Mouse (Mus musculus): Measurements from ENCODE around the gene C730034F03Rik. TPM values are rescaled to one million over a fixed set of nuclear protein-coding genes. Genes with fewer than 3 reads are reported as not detected.

The C730034F03Rik gene
- polyA plus RNA-seq, 1 experiment from 2014 or later = 2.6 TPM

GRCm38 (mm10) chr15:89465052-89465451 is 35.7 kb downstream of the C730034F03Rik start:
- whole genome bisulfite sequencing = 7% methylated on average over 1 of the region's 1 CpGs
- H3K27me3 ChIP-seq (ENCODE audit: control insufficient read depth, insufficient read depth, low read depth, low read length) = no peaks in the 10 kb centered on the region
- ATAC-seq (ENCODE audit: low read depth) = no peak

GRCm38 (mm10) chr15:89468577-89468976 is 39.2 kb downstream of the C730034F03Rik start:
- 36% methylated on average over 2 of the region's 2 CpGs for WGBS
- Histone ChIP-seq H3K4me3 (ENCODE audit: low read length) (no peak overlapping the region), H3K9ac (ENCODE audit: low read length) (no peak overlapping the region), H3K27me3 (ENCODE audit: control insufficient read depth, insufficient read depth, low read depth, low read length) (no peaks in the 10 kb centered on the region), H3K4me2 (ENCODE audit: low read depth, low read length) (no peak overlapping the region), H3K9me3 (ENCODE audit: control insufficient read depth, low read length) (no peaks in the 10 kb centered on the region), H3K27ac (ENCODE audit: low read length) (no peak overlapping the region), H3K4me1 (replicated peaks; ENCODE audit: control insufficient read depth, insufficient read depth, low read length) (no peaks in the 10 kb centered on the region), H3K36me3 (ENCODE audit: control insufficient read depth, insufficient read depth, low read length) (no peaks in the 10 kb centered on the region)
- ATAC-seq (ENCODE audit: low read depth) = no peak

More at GRCm38 (mm10) chr15:89465052-89465451, 35.7 kb downstream of the C730034F03Rik start:
- no peak overlapping the region for H3K9ac ChIP-seq (ENCODE audit: low read length)
- H3K4me1 ChIP-seq (replicated peaks; ENCODE audit: control insufficient read depth, insufficient read depth, low read length) = no peaks in the 10 kb centered on the region
- H3K4me3 ChIP-seq (ENCODE audit: low read length) = no peak overlapping the region
- H3K4me2 ChIP-seq (ENCODE audit: low read depth, low read length) = no peak overlapping the region
- H3K9me3 ChIP-seq (ENCODE audit: control insufficient read depth, low read length) = no peaks in the 10 kb centered on the region
- H3K36me3 ChIP-seq (ENCODE audit: control insufficient read depth, insufficient read depth, low read length) = no peaks in the 10 kb centered on the region
- H3K27ac ChIP-seq (ENCODE audit: low read length) = no peak overlapping the region

- Histone ChIP-seq H3K27ac (ENCODE audit: low read length) (no peak overlapping the region), H3K36me3 (ENCODE audit: control insufficient read depth, insufficient read depth, low read length) (no peaks in the 10 kb centered on the region), H3K4me3 (ENCODE audit: low read length) (no peak overlapping the region), H3K27me3 (ENCODE audit: control insufficient read depth, insufficient read depth, low read depth, low read length) (no peaks in the 10 kb centered on the region), H3K9ac (ENCODE audit: low read length) (no peak overlapping the region), H3K4me1 (replicated peaks; ENCODE audit: control insufficient read depth, insufficient read depth, low read length) (peaks cover 5% of the 10 kb centered on the region), H3K9me3 (ENCODE audit: control insufficient read depth, low read length) (no peaks in the 10 kb centered on the region), H3K4me2 (ENCODE audit: low read depth, low read length) (no peak overlapping the region)
- no peak for ATAC-seq (ENCODE audit: low read depth)
- 82% methylated on average over 4 of the region's 4 CpGs for WGBS
Observed at GRCm38 (mm10) chr15:89471476-89471875, 42.1 kb downstream of the C730034F03Rik start.

- no peak overlapping the region for H3K4me3 ChIP-seq (ENCODE audit: low read length)
- H3K4me1 ChIP-seq (replicated peaks; ENCODE audit: control insufficient read depth, insufficient read depth, low read length) = peaks cover 8% of the 10 kb centered on the region
- 76% methylated on average over 9 of the region's 9 CpGs for WGBS
- no peak overlapping the region for H3K4me2 ChIP-seq (ENCODE audit: low read depth, low read length)
- H3K27ac ChIP-seq (ENCODE audit: low read length) = no peak overlapping the region
- no peaks in the 10 kb centered on the region for H3K36me3 ChIP-seq (ENCODE audit: control insufficient read depth, insufficient read depth, low read length)
- H3K9me3 ChIP-seq (ENCODE audit: control insufficient read depth, low read length) = no peaks in the 10 kb centered on the region
- no peak overlapping the region for H3K9ac ChIP-seq (ENCODE audit: low read length)
- no peak for ATAC-seq (ENCODE audit: low read depth)
- no peaks in the 10 kb centered on the region for H3K27me3 ChIP-seq (ENCODE audit: control insufficient read depth, insufficient read depth, low read depth, low read length)
Observed at GRCm38 (mm10) chr15:89473370-89473769, 44.0 kb downstream of the C730034F03Rik start.

GRCm38 (mm10) chr15:89473921-89474320 is 44.5 kb downstream of the C730034F03Rik start:
- WGBS = 93% methylated on average over 8 of the region's 8 CpGs

GRCm38 (mm10) chr15:89474596-89475292 is 45.4 kb downstream of the C730034F03Rik start:
- H3K9ac ChIP-seq (ENCODE audit: low read length) = no peak overlapping the region
- H3K9me3 ChIP-seq (ENCODE audit: control insufficient read depth, low read length) = no peaks in the 10 kb centered on the region
- H3K36me3 ChIP-seq (ENCODE audit: control insufficient read depth, insufficient read depth, low read length) = no peaks in the 10 kb centered on the region
- 88% methylated on average over 19 of the region's 19 CpGs for WGBS
- H3K4me2 ChIP-seq (ENCODE audit: low read depth, low read length) = no peak overlapping the region
- H3K4me3 ChIP-seq (ENCODE audit: low read length) = no peak overlapping the region
- H3K27me3 ChIP-seq (ENCODE audit: control insufficient read depth, insufficient read depth, low read depth, low read length) = no peaks in the 10 kb centered on the region
- no peak overlapping the region for H3K27ac ChIP-seq (ENCODE audit: low read length)
- no peak for ATAC-seq (ENCODE audit: low read depth)
- peaks cover 8% of the 10 kb centered on the region for H3K4me1 ChIP-seq (replicated peaks; ENCODE audit: control insufficient read depth, insufficient read depth, low read length)

More at GRCm38 (mm10) chr15:89473921-89474320, 44.5 kb downstream of the C730034F03Rik start:
- Histone ChIP-seq H3K9me3 (ENCODE audit: control insufficient read depth, low read length) (no peaks in the 10 kb centered on the region), H3K36me3 (ENCODE audit: control insufficient read depth, insufficient read depth, low read length) (no peaks in the 10 kb centered on the region), H3K27me3 (ENCODE audit: control insufficient read depth, insufficient read depth, low read depth, low read length) (no peaks in the 10 kb centered on the region), H3K4me2 (ENCODE audit: low read depth, low read length) (no peak overlapping the region), H3K27ac (ENCODE audit: low read length) (no peak overlapping the region), H3K9ac (ENCODE audit: low read length) (no peak overlapping the region), H3K4me1 (replicated peaks; ENCODE audit: control insufficient read depth, insufficient read depth, low read length) (peaks cover 8% of the 10 kb centered on the region), H3K4me3 (ENCODE audit: low read length) (no peak overlapping the region)
- no peak for ATAC-seq (ENCODE audit: low read depth)

- Histone ChIP-seq H3K9ac (ENCODE audit: low read length) (peak overlapping the region; percentile 76), H3K4me3 (ENCODE audit: low read length) (peak overlapping the region; percentile 71), H3K9me3 (ENCODE audit: control insufficient read depth, low read length) (no peaks in the 10 kb centered on the region), H3K27ac (ENCODE audit: low read length) (no peak overlapping the region), H3K36me3 (ENCODE audit: control insufficient read depth, insufficient read depth, low read length) (no peaks in the 10 kb centered on the region), H3K4me2 (ENCODE audit: low read depth, low read length) (peak overlapping the region; percentile 88), H3K27me3 (ENCODE audit: control insufficient read depth, insufficient read depth, low read depth, low read length) (no peaks in the 10 kb centered on the region), H3K4me1 (replicated peaks; ENCODE audit: control insufficient read depth, insufficient read depth, low read length) (peaks cover 8% of the 10 kb centered on the region)
- no peak for ATAC-seq (ENCODE audit: low read depth)
- 88% methylated on average over 7 of the region's 7 CpGs for WGBS
Observed at GRCm38 (mm10) chr15:89475293-89475600, 45.9 kb downstream of the C730034F03Rik start.

- peak overlapping the region; percentile 71 for H3K4me3 ChIP-seq (ENCODE audit: low read length)
- H3K27ac ChIP-seq (ENCODE audit: low read length) = peak overlapping the region; percentile 84
- no peaks in the 10 kb centered on the region for H3K27me3 ChIP-seq (ENCODE audit: control insufficient read depth, insufficient read depth, low read depth, low read length)
- no peaks in the 10 kb centered on the region for H3K9me3 ChIP-seq (ENCODE audit: control insufficient read depth, low read length)
- peaks cover 8% of the 10 kb centered on the region for H3K4me1 ChIP-seq (replicated peaks; ENCODE audit: control insufficient read depth, insufficient read depth, low read length)
- WGBS = 8% methylated on average over 44 of the region's 44 CpGs
- ATAC-seq (ENCODE audit: low read depth) = peak; percentile 98
- peak overlapping the region; percentile 76 for H3K9ac ChIP-seq (ENCODE audit: low read length)
- peak overlapping the region; percentile 88 for H3K4me2 ChIP-seq (ENCODE audit: low read depth, low read length)
- H3K36me3 ChIP-seq (ENCODE audit: control insufficient read depth, insufficient read depth, low read length) = no peaks in the 10 kb centered on the region
Observed at GRCm38 (mm10) chr15:89475611-89476474, 46.5 kb downstream of the C730034F03Rik start.

GRCm38 (mm10) chr15:89476475-89476815 is 47.1 kb downstream of the C730034F03Rik start:
- ATAC-seq (ENCODE audit: low read depth) = no peak
- H3K27me3 ChIP-seq (ENCODE audit: control insufficient read depth, insufficient read depth, low read depth, low read length) = no peaks in the 10 kb centered on the region
- WGBS = 3% methylated on average over 5 of the region's 5 CpGs

More at GRCm38 (mm10) chr15:89476475-89476815, 47.1 kb downstream of the C730034F03Rik start:
- Histone ChIP-seq H3K27ac (ENCODE audit: low read length) (peak overlapping the region; percentile 84), H3K4me1 (replicated peaks; ENCODE audit: control insufficient read depth, insufficient read depth, low read length) (peaks cover 8% of the 10 kb centered on the region), H3K4me2 (ENCODE audit: low read depth, low read length) (peak overlapping the region; percentile 88), H3K9me3 (ENCODE audit: control insufficient read depth, low read length) (no peaks in the 10 kb centered on the region), H3K4me3 (ENCODE audit: low read length) (peak overlapping the region; percentile 71), H3K9ac (ENCODE audit: low read length) (peak overlapping the region; percentile 76), H3K36me3 (ENCODE audit: control insufficient read depth, insufficient read depth, low read length) (no peaks in the 10 kb centered on the region)
